Mouse (Mus musculus) hindbrain, embryonic 11.5 days (tissue): ENCODE data around the gene St6galnac3. TPM values are rescaled to one million over a fixed set of nuclear protein-coding genes. Genes with fewer than 3 reads are reported as not detected.

Experiments
- ATAC-seq: fragments of 200-750 bp; cut with Nextera tagmentation; 2 replicates; pipeline ENCODE4 v1.8.0; 2017; ENCODE audit warnings: mild to moderate bottlenecking, moderate TSS enrichment, moderate library complexity; ENCODE audit not compliant: low FRiP score
- DNase-seq: peaks from one replicate; pipeline ENCODE4 v3.0.0-alpha.2; 2015; ENCODE audit warnings: low spot score
- H3K27ac ChIP-seq: fragments of 300-500 bp; sonication (generic); 2 replicates; pipeline ENCODE4 v1.5.1; 2014; ENCODE audit warnings: mild to moderate bottlenecking, low read depth, low read length
- H3K27me3 ChIP-seq: fragments of 300-500 bp; sonication (generic); 2 replicates; pipeline ENCODE4 v1.6.1; 2014; ENCODE audit warnings: mild to moderate bottlenecking, low read length, moderate library complexity, mixed read lengths; ENCODE audit not compliant: control insufficient read depth, insufficient read depth
- H3K36me3 ChIP-seq: fragments of 300-500 bp; sonication (generic); 2 replicates; pipeline ENCODE4 v1.6.1; 2014; ENCODE audit warnings: mild to moderate bottlenecking, low read length, moderate library complexity, mixed read lengths; ENCODE audit not compliant: control insufficient read depth, insufficient read depth
- H3K4me1 ChIP-seq: fragments of 300-500 bp; sonication (generic); replicated peaks from 2 replicates; pipeline ENCODE4 v1.6.1; 2014; ENCODE audit warnings: low read length, mixed read lengths; ENCODE audit not compliant: control insufficient read depth, insufficient read depth
- H3K4me2 ChIP-seq: fragments of 300-500 bp; sonication (generic); replicated peaks from 2 replicates; pipeline ENCODE4 v1.6.1; 2014; ENCODE audit warnings: mild to moderate bottlenecking, low read depth, low read length
- H3K4me3 ChIP-seq: fragments of 300-500 bp; sonication (generic); 2 replicates; pipeline ENCODE4 v1.5.1; 2014; ENCODE audit warnings: low read depth, low read length
- H3K9ac ChIP-seq: fragments of 300-500 bp; sonication (generic); 2 replicates; pipeline ENCODE4 v1.6.1; 2014; ENCODE audit warnings: low read depth, low read length
- H3K9me3 ChIP-seq: fragments of 300-500 bp; sonication (generic); 2 replicates; pipeline ENCODE4 v1.6.1; 2016; ENCODE audit warnings: low read length; ENCODE audit not compliant: control insufficient read depth
- WGBS: fragments of 180-500 bp; shearing (Covaris S2); extraction: QIAGEN DNeasy Blood & Tissue Kit; methylation state at CpG from one replicate; pipeline ENCODE4 v1.1.7; 2014; 5-methylcytosine and 5-hydroxymethylcytosine counted together
- polyA plus RNA-seq: library from polyadenylated mRNA; unstranded; fragments of >200 nt; fragmentation: Nextera tagmentation; extraction: Ambion mirVana; gene quantifications from 2 replicates; pipeline ENCODE4 v1.2.1, GENCODE M21; 2014

The St6galnac3 gene
- polyA plus RNA-seq, 1 experiment from 2014 or later, result 34.8 TPM

GRCm38 (mm10) chr3:153610239-153610638 lies 114.7 kb downstream of the St6galnac3 start:
- H3K36me3 ChIP-seq, result no peaks in the 10 kb centered on the region
- no peak overlapping the region for H3K27ac ChIP-seq
- no peak for DNase-seq
- no peak overlapping the region for H3K4me3 ChIP-seq
- no peak overlapping the region for H3K9ac ChIP-seq
- H3K4me1 ChIP-seq, result no peaks in the 10 kb centered on the region
- no peak for ATAC-seq
- H3K27me3 ChIP-seq, result no peaks in the 10 kb centered on the region
- H3K4me2 ChIP-seq, result no peak overlapping the region
- H3K9me3 ChIP-seq, result no peaks in the 10 kb centered on the region
- WGBS, result 90% methylated on average over 13 of the region's 13 CpGs

DNA sequence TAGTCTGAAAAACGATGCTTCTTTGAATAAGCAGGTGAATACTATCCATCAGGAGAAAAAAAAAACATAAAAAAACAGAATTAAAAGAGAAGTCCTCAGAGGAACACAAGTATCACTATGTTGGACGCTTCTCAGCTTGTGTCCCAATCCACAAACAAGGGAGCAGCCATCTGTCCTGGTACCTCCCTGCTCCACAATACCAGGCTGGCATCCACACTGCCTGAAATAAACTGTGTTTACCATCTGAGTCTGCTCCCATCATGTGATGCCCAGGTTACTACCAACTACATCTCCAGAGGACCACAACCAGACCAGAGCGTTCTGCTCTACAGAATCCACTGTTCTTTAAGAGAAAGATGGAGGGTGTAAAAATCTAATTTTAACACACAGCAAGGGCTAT lies 118.6 kb downstream of the St6galnac3 start:
- H3K9me3 ChIP-seq, result no peaks in the 10 kb centered on the region
- DNase-seq (no peak), ATAC-seq (no peak)
- H3K4me1 ChIP-seq, result no peaks in the 10 kb centered on the region
- no peaks in the 10 kb centered on the region for H3K27me3 ChIP-seq
- H3K27ac ChIP-seq, result peak overlapping the region; percentile 63
- 75% methylated on average over 3 of the region's 3 CpGs for WGBS
- no peak overlapping the region for H3K9ac ChIP-seq
- H3K4me3 ChIP-seq, result no peak overlapping the region
- no peak overlapping the region for H3K4me2 ChIP-seq
- H3K36me3 ChIP-seq, result no peaks in the 10 kb centered on the region

DNA sequence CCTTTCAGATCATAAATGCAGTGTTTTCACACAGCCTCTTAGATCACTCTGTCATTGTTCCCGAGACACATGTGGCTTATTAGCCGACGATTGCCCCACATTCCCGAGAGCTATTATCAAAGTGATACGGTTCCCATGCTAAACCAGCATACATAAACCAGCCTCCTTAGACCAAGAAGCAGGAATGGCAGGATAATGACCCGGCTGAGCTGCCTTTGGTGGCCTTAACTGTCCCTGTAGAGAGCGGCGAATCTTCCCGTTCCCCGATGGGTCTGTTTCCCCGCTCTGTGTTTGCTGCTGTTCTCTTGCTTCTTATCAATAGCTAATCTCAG lies 119.2 kb downstream of the St6galnac3 start:
- H3K4me3 ChIP-seq, result no peak overlapping the region
- ATAC-seq, result peak; percentile 76
- no peak for DNase-seq
- H3K27me3 ChIP-seq, result no peaks in the 10 kb centered on the region
- no peaks in the 10 kb centered on the region for H3K9me3 ChIP-seq
- H3K4me2 ChIP-seq, result 0 out of 2 replicates have a peak overlapping the region, but pooled peaks have one; percentile 0
- no peaks in the 10 kb centered on the region for H3K36me3 ChIP-seq
- 40% methylated on average over 11 of the region's 11 CpGs for WGBS
- H3K4me1 ChIP-seq, result no peaks in the 10 kb centered on the region
- H3K27ac ChIP-seq, result peak overlapping the region; percentile 63
- no peak overlapping the region for H3K9ac ChIP-seq

- Histone ChIP-seq H3K9ac (no peak overlapping the region), H3K4me1 (no peaks in the 10 kb centered on the region), H3K27me3 (no peaks in the 10 kb centered on the region), H3K36me3 (no peaks in the 10 kb centered on the region), H3K4me3 (no peak overlapping the region), H3K4me2 (no peak overlapping the region), H3K27ac (peak overlapping the region; percentile 63), H3K9me3 (no peaks in the 10 kb centered on the region)
- 56% methylated on average over 19 of the region's 19 CpGs for WGBS
- ATAC-seq (peak; percentile 87), DNase-seq (peak; percentile 63)
Observed at GRCm38 (mm10) chr3:153605089-153605766, 119.7 kb downstream of the St6galnac3 start.

DNA sequence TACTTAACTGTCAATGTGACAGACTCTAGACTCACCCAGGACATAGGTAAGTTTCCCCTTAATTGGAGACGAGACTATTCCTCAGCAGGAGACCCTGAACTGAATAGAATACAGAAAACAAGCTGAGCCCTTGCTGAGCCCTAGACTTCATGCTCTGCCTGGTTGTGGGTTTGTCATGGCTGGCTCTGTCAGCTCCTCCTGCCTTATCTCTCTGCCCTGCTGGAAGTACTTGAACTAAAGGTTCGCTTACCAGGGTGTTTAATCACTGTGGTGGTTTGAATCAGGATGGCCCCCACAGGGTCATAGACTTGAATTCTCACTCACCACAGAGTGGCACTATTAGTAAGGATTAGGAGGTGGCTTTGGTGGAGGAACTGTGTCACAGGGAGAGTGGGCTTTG lies 125.8 kb downstream of the St6galnac3 start:
- Histone ChIP-seq H3K4me3 (no peak overlapping the region), H3K9ac (no peak overlapping the region), H3K36me3 (no peaks in the 10 kb centered on the region), H3K4me1 (no peaks in the 10 kb centered on the region), H3K27me3 (no peaks in the 10 kb centered on the region), H3K9me3 (no peaks in the 10 kb centered on the region), H3K27ac (no peak overlapping the region), H3K4me2 (no peak overlapping the region)
- 76% methylated on average over 2 of the region's 2 CpGs for WGBS
- DNase-seq (no peak), ATAC-seq (no peak)

DNA sequence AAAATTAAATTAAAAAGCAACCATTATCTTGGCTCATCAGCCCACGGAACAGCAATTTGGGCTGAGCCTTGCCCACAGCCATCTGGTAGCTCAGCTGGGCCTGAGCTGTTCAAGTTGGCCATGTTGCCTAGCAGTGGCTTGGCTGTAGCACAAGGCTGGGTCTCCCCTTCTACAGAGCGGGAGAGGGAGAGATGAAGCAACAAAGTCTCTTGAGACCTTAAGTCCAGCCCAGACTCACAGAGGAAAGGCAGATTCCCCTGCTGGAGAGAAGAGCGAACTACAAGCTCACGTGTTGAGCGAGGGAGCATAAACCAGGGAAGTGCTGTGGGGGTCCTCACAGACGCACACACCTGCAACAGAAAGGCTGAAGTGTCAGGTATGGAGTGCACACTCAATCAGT lies 126.3 kb downstream of the St6galnac3 start:
- DNase-seq, result no peak
- Histone ChIP-seq H3K9ac (no peak overlapping the region), H3K27me3 (no peaks in the 10 kb centered on the region), H3K4me3 (no peak overlapping the region), H3K4me1 (no peaks in the 10 kb centered on the region), H3K4me2 (no peak overlapping the region), H3K27ac (no peak overlapping the region), H3K9me3 (no peaks in the 10 kb centered on the region), H3K36me3 (no peaks in the 10 kb centered on the region)
- 88% methylated on average over 6 of the region's 6 CpGs for WGBS
- no peak for ATAC-seq

DNA sequence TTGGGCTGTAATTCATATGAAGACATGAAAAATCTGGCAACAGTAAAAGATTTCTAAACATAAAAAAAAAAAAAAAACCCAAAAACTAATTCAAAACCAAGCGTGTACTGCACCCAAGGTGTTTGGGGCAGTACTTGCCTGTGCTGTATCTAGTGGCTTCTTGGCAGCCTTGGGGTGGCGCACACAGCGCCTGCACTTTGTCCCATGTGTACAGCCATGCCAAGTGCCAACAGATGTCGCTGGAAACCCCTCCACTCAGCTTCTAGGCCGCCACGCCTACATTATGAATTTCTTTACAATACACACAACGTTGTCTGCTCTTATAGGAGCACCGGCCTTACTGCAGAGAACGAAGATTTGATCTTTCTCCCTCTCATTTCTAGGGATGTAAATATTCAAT lies 130.4 kb downstream of the St6galnac3 start:
- no peak overlapping the region for H3K4me2 ChIP-seq
- no peaks in the 10 kb centered on the region for H3K9me3 ChIP-seq
- no peaks in the 10 kb centered on the region for H3K27me3 ChIP-seq
- no peaks in the 10 kb centered on the region for H3K36me3 ChIP-seq
- no peak for ATAC-seq
- 83% methylated on average over 9 of the region's 9 CpGs for WGBS
- no peak overlapping the region for H3K27ac ChIP-seq
- H3K9ac ChIP-seq, result no peak overlapping the region
- DNase-seq, result no peak
- no peak overlapping the region for H3K4me3 ChIP-seq
- no peaks in the 10 kb centered on the region for H3K4me1 ChIP-seq

- no peak for DNase-seq
- no peaks in the 10 kb centered on the region for H3K36me3 ChIP-seq
- no peaks in the 10 kb centered on the region for H3K9me3 ChIP-seq
- H3K4me2 ChIP-seq, result no peak overlapping the region
- no peaks in the 10 kb centered on the region for H3K4me1 ChIP-seq
- H3K9ac ChIP-seq, result no peak overlapping the region
- no peak overlapping the region for H3K27ac ChIP-seq
- 72% methylated on average over 4 of the region's 4 CpGs for WGBS
- no peak overlapping the region for H3K4me3 ChIP-seq
- H3K27me3 ChIP-seq, result no peaks in the 10 kb centered on the region
- peak; percentile 17; the same call in 1 of the 2 replicates for ATAC-seq
Observed at GRCm38 (mm10) chr3:153593978-153594377, 131.0 kb downstream of the St6galnac3 start.

DNA sequence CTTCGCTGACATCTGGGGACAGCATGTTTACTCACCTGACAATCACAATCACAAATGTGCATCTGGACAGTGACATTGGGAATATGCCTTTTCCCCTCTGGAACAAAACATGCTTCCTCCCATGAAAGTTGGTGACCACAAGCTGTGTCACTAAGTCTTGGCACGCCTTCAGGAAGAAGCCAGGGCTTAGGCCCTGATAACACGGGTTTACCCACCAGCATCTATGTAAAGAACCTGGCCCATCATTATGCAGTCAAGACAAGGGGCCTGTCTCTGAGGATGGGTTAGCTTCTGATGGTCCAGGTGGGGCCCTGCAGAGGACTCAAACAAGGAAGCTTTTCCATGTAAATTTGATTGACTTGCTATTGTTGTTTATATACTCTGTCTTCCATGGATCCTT lies 131.9 kb downstream of the St6galnac3 start:
- no peaks in the 10 kb centered on the region for H3K27me3 ChIP-seq
- ATAC-seq, result no peak
- no peak overlapping the region for H3K4me2 ChIP-seq
- no peaks in the 10 kb centered on the region for H3K36me3 ChIP-seq
- H3K9me3 ChIP-seq, result no peaks in the 10 kb centered on the region
- no peak overlapping the region for H3K4me3 ChIP-seq
- WGBS, result 85% methylated on average over 3 of the region's 3 CpGs
- H3K4me1 ChIP-seq, result no peaks in the 10 kb centered on the region
- no peak overlapping the region for H3K9ac ChIP-seq
- H3K27ac ChIP-seq, result no peak overlapping the region
- DNase-seq, result no peak
